Mouse (Mus musculus): Measurements from ENCODE around the gene Mical3. TPM values are rescaled to one million over a fixed set of nuclear protein-coding genes. Genes with fewer than 3 reads are reported as not detected.

Mical3 gene
- polyA plus RNA-seq, 1 experiment from 2014 or later, result 68.8 TPM

GRCm38 (mm10) chr6:121063771-121064170 is 67.0 kb downstream of the Mical3 start:
- Histone ChIP-seq H3K9ac (replicated peaks; ENCODE audit: low read depth, low read length) (peak overlapping the region; percentile 76), H3K4me3 (ENCODE audit: low read depth, low read length) (no peak overlapping the region), H3K9me3 (ENCODE audit: control insufficient read depth, low read length) (no peaks in the 10 kb centered on the region), H3K36me3 (ENCODE audit: control insufficient read depth, insufficient read depth, low read length) (no peaks in the 10 kb centered on the region), H3K27ac (ENCODE audit: low read depth, low read length) (peak overlapping the region; percentile 97), H3K4me2 (ENCODE audit: low read depth, low read length) (no peak overlapping the region), H3K27me3 (ENCODE audit: control insufficient read depth, insufficient read depth, low read length) (no peaks in the 10 kb centered on the region), H3K4me1 (ENCODE audit: control insufficient read depth, insufficient read depth, low read length) (peaks cover 16% of the 10 kb centered on the region; the same call in 1 of the 2 replicates)
- peak; percentile 3; the same call in 1 of the 2 replicates for ATAC-seq (ENCODE audit: low read depth)
- WGBS, result 86% methylated on average over 8 of the region's 8 CpGs

DNA sequence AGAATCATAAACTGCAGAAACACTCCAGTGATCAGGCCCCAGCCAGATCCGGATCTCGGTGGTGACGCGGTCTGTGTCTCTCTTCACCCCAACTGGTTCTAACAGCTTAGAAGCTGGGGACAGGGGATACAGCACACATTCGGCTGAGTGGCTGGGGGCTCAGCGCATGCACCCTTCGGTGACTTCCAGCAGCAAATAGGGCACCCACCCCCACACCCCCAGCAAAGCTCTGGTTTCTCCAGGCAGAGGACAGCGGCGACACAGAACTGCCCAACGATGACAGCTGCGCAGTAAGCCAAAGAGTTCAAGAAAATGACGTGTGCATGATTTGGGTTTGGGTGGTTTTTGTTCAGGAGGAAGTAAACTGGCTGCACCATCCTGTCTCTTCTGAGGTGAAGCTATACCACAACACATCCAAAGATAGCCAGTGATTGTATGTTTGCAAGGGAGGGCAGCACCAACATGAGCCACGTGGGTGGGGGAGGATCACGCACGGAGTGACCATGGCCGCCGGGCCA is 67.8 kb downstream of the Mical3 start:
- H3K9ac ChIP-seq (replicated peaks; ENCODE audit: low read depth, low read length), result no peak overlapping the region
- 93% methylated on average over 17 of the region's 17 CpGs for WGBS
- no peaks in the 10 kb centered on the region for H3K36me3 ChIP-seq (ENCODE audit: control insufficient read depth, insufficient read depth, low read length)
- no peak for ATAC-seq (ENCODE audit: low read depth)
- no peak overlapping the region for H3K4me3 ChIP-seq (ENCODE audit: low read depth, low read length)
- H3K9me3 ChIP-seq (ENCODE audit: control insufficient read depth, low read length), result no peaks in the 10 kb centered on the region
- no peak overlapping the region for H3K4me2 ChIP-seq (ENCODE audit: low read depth, low read length)
- no peak overlapping the region for H3K27ac ChIP-seq (ENCODE audit: low read depth, low read length)
- H3K27me3 ChIP-seq (ENCODE audit: control insufficient read depth, insufficient read depth, low read length), result no peaks in the 10 kb centered on the region
- H3K4me1 ChIP-seq (ENCODE audit: control insufficient read depth, insufficient read depth, low read length), result peaks cover 16% of the 10 kb centered on the region; the same call in 1 of the 2 replicates

GRCm38 (mm10) chr6:121058039-121058438 is 72.8 kb downstream of the Mical3 start:
- Histone ChIP-seq H3K4me1 (ENCODE audit: control insufficient read depth, insufficient read depth, low read length) (no peaks in the 10 kb centered on the region), H3K27ac (ENCODE audit: low read depth, low read length) (no peak overlapping the region), H3K27me3 (ENCODE audit: control insufficient read depth, insufficient read depth, low read length) (no peaks in the 10 kb centered on the region), H3K9ac (replicated peaks; ENCODE audit: low read depth, low read length) (no peak overlapping the region), H3K36me3 (ENCODE audit: control insufficient read depth, insufficient read depth, low read length) (no peaks in the 10 kb centered on the region), H3K4me2 (ENCODE audit: low read depth, low read length) (no peak overlapping the region), H3K9me3 (ENCODE audit: control insufficient read depth, low read length) (no peaks in the 10 kb centered on the region), H3K4me3 (ENCODE audit: low read depth, low read length) (no peak overlapping the region)
- no peak for ATAC-seq (ENCODE audit: low read depth)
- WGBS, result 89% methylated on average over 2 of the region's 2 CpGs

DNA sequence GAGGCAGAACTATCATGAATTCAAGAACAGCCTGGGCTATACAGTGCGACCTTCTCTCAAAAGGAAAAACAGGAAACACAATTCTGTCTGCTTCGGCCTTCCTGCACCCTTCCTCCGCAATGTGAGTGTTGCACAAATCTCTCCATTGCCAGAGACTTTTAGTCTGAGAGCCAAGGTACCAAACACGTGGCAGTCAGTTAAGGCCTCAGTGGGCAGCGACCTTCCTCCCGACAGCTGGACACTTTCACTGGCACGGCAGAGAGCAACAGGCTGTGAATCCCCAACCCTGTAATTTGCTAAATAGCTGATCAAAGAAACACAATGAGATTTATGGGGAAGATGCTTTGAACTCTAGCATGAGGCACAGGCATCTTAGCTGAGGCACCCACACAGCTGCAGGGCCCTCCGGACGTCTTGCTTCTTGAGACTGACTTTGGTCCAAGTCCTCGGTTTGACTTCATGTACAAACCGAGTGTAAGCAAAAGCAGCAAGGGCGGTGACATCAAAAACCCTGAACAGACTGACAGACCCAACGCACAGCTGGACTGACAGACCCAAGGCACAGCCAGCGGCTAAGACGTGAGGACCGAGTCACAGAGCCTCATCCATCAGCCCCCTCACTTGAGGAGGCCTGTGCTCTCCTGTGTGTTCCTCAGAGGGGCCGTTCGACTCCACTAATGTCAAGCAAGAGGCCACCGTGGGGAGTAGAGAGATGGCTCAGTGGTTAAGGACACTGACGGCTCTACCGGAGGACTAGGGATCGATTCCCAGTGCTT is 73.4 kb downstream of the Mical3 start:
- ATAC-seq (ENCODE audit: low read depth), result no peak
- Histone ChIP-seq H3K27me3 (ENCODE audit: control insufficient read depth, insufficient read depth, low read length) (no peaks in the 10 kb centered on the region), H3K4me3 (ENCODE audit: low read depth, low read length) (no peak overlapping the region), H3K9ac (replicated peaks; ENCODE audit: low read depth, low read length) (no peak overlapping the region), H3K36me3 (ENCODE audit: control insufficient read depth, insufficient read depth, low read length) (no peaks in the 10 kb centered on the region), H3K27ac (ENCODE audit: low read depth, low read length) (no peak overlapping the region), H3K4me1 (ENCODE audit: control insufficient read depth, insufficient read depth, low read length) (no peaks in the 10 kb centered on the region), H3K4me2 (ENCODE audit: low read depth, low read length) (no peak overlapping the region), H3K9me3 (ENCODE audit: control insufficient read depth, low read length) (no peaks in the 10 kb centered on the region)
- WGBS, result 64% methylated on average over 22 of the region's 22 CpGs

DNA sequence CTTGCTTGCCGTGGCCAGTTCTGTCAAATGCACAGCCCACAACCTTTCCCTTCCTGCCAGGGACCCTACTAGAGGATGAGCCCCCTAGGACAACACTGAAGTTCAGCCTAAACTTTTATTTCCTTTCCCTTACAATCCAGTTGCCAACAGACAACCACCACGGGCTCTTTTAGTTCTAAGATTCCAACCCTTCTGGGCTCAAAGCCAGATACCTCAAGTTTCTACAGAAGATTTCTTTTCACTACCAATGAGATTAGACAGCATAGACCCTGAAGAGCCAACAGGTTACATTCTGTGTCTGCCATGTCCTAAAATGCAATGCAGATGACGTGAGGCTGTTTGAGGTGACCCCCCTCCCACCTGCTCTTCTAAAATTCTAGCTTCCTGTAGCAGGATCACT is 75.3 kb downstream of the Mical3 start:
- no peaks in the 10 kb centered on the region for H3K4me1 ChIP-seq (ENCODE audit: control insufficient read depth, insufficient read depth, low read length)
- ATAC-seq (ENCODE audit: low read depth), result no peak
- H3K9ac ChIP-seq (replicated peaks; ENCODE audit: low read depth, low read length), result no peak overlapping the region
- WGBS, result 76% methylated on average over 3 of the region's 3 CpGs
- H3K9me3 ChIP-seq (ENCODE audit: control insufficient read depth, low read length), result no peaks in the 10 kb centered on the region
- H3K27me3 ChIP-seq (ENCODE audit: control insufficient read depth, insufficient read depth, low read length), result no peaks in the 10 kb centered on the region
- no peak overlapping the region for H3K27ac ChIP-seq (ENCODE audit: low read depth, low read length)
- H3K36me3 ChIP-seq (ENCODE audit: control insufficient read depth, insufficient read depth, low read length), result no peaks in the 10 kb centered on the region
- H3K4me2 ChIP-seq (ENCODE audit: low read depth, low read length), result no peak overlapping the region
- H3K4me3 ChIP-seq (ENCODE audit: low read depth, low read length), result no peak overlapping the region

GRCm38 (mm10) chr6:121054908-121055307 is 75.9 kb downstream of the Mical3 start:
- H3K4me1 ChIP-seq (ENCODE audit: control insufficient read depth, insufficient read depth, low read length), result no peaks in the 10 kb centered on the region
- H3K9ac ChIP-seq (replicated peaks; ENCODE audit: low read depth, low read length), result no peak overlapping the region
- H3K4me3 ChIP-seq (ENCODE audit: low read depth, low read length), result no peak overlapping the region
- H3K36me3 ChIP-seq (ENCODE audit: control insufficient read depth, insufficient read depth, low read length), result no peaks in the 10 kb centered on the region
- no peaks in the 10 kb centered on the region for H3K27me3 ChIP-seq (ENCODE audit: control insufficient read depth, insufficient read depth, low read length)
- no peak overlapping the region for H3K27ac ChIP-seq (ENCODE audit: low read depth, low read length)
- H3K4me2 ChIP-seq (ENCODE audit: low read depth, low read length), result no peak overlapping the region
- no peaks in the 10 kb centered on the region for H3K9me3 ChIP-seq (ENCODE audit: control insufficient read depth, low read length)
- 92% methylated on average over 9 of the region's 9 CpGs for WGBS
- ATAC-seq (ENCODE audit: low read depth), result no peak

- H3K9ac ChIP-seq (replicated peaks; ENCODE audit: low read depth, low read length), result no peak overlapping the region
- WGBS, result 83% methylated on average over 3 of the region's 3 CpGs
Observed at GRCm38 (mm10) chr6:121054340-121054739, 76.5 kb downstream of the Mical3 start.

GRCm38 (mm10) chr6:121053585-121054112 is 77.2 kb downstream of the Mical3 start:
- Histone ChIP-seq H3K4me2 (ENCODE audit: low read depth, low read length) (no peak overlapping the region), H3K27me3 (ENCODE audit: control insufficient read depth, insufficient read depth, low read length) (no peaks in the 10 kb centered on the region), H3K9me3 (ENCODE audit: control insufficient read depth, low read length) (no peaks in the 10 kb centered on the region), H3K4me3 (ENCODE audit: low read depth, low read length) (no peak overlapping the region), H3K36me3 (ENCODE audit: control insufficient read depth, insufficient read depth, low read length) (no peaks in the 10 kb centered on the region), H3K27ac (ENCODE audit: low read depth, low read length) (no peak overlapping the region), H3K9ac (replicated peaks; ENCODE audit: low read depth, low read length) (no peak overlapping the region), H3K4me1 (ENCODE audit: control insufficient read depth, insufficient read depth, low read length) (no peaks in the 10 kb centered on the region)
- no peak for ATAC-seq (ENCODE audit: low read depth)
- WGBS, result 89% methylated on average over 7 of the region's 7 CpGs

More at GRCm38 (mm10) chr6:121054340-121054739, 76.5 kb downstream of the Mical3 start:
- Histone ChIP-seq H3K9me3 (ENCODE audit: control insufficient read depth, low read length) (no peaks in the 10 kb centered on the region), H3K4me3 (ENCODE audit: low read depth, low read length) (no peak overlapping the region), H3K36me3 (ENCODE audit: control insufficient read depth, insufficient read depth, low read length) (no peaks in the 10 kb centered on the region), H3K4me2 (ENCODE audit: low read depth, low read length) (no peak overlapping the region), H3K4me1 (ENCODE audit: control insufficient read depth, insufficient read depth, low read length) (no peaks in the 10 kb centered on the region), H3K27me3 (ENCODE audit: control insufficient read depth, insufficient read depth, low read length) (no peaks in the 10 kb centered on the region), H3K27ac (ENCODE audit: low read depth, low read length) (no peak overlapping the region)
- ATAC-seq (ENCODE audit: low read depth), result no peak

GRCm38 (mm10) chr6:121051972-121052629 is 78.7 kb downstream of the Mical3 start:
- H3K4me3 ChIP-seq (ENCODE audit: low read depth, low read length), result no peak overlapping the region
- WGBS, result 91% methylated on average over 13 of the region's 13 CpGs
- no peaks in the 10 kb centered on the region for H3K9me3 ChIP-seq (ENCODE audit: control insufficient read depth, low read length)
- H3K4me1 ChIP-seq (ENCODE audit: control insufficient read depth, insufficient read depth, low read length), result no peaks in the 10 kb centered on the region
- no peak overlapping the region for H3K9ac ChIP-seq (replicated peaks; ENCODE audit: low read depth, low read length)
- no peak overlapping the region for H3K27ac ChIP-seq (ENCODE audit: low read depth, low read length)
- H3K27me3 ChIP-seq (ENCODE audit: control insufficient read depth, insufficient read depth, low read length), result no peaks in the 10 kb centered on the region
- ATAC-seq (ENCODE audit: low read depth), result no peak
- H3K36me3 ChIP-seq (ENCODE audit: control insufficient read depth, insufficient read depth, low read length), result no peaks in the 10 kb centered on the region
- no peak overlapping the region for H3K4me2 ChIP-seq (ENCODE audit: low read depth, low read length)

Data from neural tube, embryonic 14.5 days (tissue).